Mouse (Mus musculus): ENCODE results near the gene Slc27a5. TPM values are rescaled to one million over a fixed set of nuclear protein-coding genes. Genes with fewer than 3 reads are reported as not detected.

Gene Slc27a5
- polyA plus RNA-seq, 1 experiment from 2014 or later, result 1.5 TPM

DNA sequence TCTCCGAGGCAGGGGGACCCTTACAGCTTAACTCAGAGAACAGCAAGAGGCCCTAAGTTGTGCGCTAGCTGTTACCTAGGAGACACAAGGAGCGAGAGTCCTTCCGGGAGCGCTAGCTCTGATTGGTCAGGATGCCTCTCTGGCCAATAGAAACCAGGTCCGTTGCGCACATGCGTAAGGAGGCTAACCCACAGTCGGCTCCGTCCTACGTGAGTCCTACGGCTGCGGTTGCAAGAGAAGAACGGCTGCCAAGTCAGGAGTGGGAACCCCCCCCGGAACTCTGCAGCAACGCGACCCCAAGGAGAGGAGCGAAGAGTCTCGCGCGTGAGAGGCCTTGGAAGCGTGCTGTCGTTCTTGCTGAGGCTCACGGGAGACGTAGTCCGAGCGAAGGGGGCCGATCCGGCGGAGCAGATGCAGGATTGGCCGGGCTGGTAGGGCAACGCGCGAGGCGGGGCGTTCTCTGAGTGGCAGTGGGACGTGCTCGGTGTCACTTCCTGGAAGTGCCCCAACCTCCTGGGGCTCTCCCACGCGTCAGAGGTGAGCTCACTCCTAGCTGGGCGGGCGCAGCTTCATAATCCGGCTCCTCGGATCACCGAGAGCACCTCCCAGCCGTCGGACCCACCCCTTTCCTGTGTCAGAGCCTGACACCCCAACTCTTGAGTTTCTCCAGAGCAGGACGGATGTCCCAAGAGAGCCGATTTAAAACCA is 20.2 kb downstream of the Slc27a5 start, which contains the start of gene Zfp446:
Zfp446 (plus strand) TSS at position 167 of the 708 bp plus-strand sequence.
- WGBS (ENCODE audit: insufficient replicate concordance), result under 1% methylated on average over 49 of the region's 49 CpGs
- Histone ChIP-seq H3K4me1 (peaks cover 29% of the 10 kb centered on the region), H3K4me3 (peak within 1 kb of the TSS; percentile 66), H3K4me2 (peak within 1 kb of the TSS; percentile 80), H3K9ac (peak within 1 kb of the TSS; percentile 73), H3K9me3 (replicated peaks) (no peaks in the 10 kb centered on the region), H3K27me3 (replicated peaks) (no peaks in the 10 kb centered on the region), H3K27ac (peak within 1 kb of the TSS; percentile 91), H3K36me3 (peaks cover 18% of the 10 kb centered on the region)
- ATAC-seq, result peak; percentile 100

DNA sequence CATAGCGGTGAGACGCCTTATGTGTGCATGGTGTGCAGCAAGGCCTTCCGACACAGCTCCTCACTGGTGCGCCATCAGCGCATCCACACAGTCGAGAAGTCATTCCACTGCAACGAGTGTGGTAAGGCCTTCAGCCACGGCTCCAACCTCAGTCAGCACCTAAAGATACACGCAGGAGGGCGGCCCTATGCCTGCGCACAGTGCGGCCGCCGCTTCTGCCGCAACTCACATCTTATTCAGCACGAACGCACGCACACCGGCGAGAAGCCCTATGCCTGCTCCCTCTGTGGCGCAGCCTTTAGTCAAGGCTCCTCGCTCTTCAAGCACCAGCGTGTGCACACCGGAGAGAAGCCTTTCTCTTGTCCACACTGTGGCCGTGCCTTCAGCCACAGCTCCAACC is 27.1 kb downstream of the Slc27a5 start:
- Histone ChIP-seq H3K4me2 (no peak overlapping the region), H3K36me3 (peaks cover 42% of the 10 kb centered on the region), H3K9me3 (replicated peaks) (no peaks in the 10 kb centered on the region), H3K27me3 (replicated peaks) (no peaks in the 10 kb centered on the region), H3K9ac (no peak overlapping the region), H3K4me3 (no peak overlapping the region), H3K4me1 (peaks cover 23% of the 10 kb centered on the region), H3K27ac (no peak overlapping the region)
- WGBS (ENCODE audit: insufficient replicate concordance), result 90% methylated on average over 25 of the region's 25 CpGs
- ATAC-seq, result no peak

DNA sequence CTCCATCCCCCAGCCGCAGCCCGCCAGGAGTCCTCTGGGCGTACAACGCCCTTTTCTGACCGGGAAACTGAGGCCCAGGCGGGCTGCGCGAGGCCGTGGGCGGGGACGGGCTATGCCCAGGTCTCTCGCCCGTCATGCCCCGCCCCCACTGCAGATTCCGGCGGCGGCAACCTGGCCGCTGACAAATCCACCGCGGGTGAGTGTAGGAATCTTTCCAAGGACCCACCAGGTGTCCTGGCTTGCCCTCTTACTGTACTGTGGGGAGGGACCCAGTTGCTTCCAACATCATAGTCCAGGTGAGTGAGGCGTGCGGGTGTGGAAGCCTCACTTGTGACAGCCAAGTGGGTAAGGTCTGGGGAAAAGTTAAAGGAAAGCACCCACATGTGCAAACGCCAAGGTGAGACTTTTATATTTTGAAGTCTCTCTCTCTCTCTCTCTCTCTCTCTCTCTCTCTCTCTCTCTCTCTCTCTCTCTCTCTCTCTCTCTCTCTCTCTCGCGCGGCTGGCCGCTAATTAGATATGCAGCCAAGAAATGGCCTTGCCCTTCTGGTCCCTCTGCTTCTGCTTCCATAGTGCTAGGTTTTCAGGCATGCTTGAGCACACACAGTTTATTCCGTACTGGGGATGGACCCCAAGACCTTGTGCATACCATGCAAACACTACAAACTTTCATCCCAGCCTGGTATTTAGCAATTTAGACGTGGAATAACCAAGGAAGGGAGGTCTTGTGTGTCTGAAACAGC is 31.7 kb downstream of the Slc27a5 start:
- peaks cover 42% of the 10 kb centered on the region for H3K4me1 ChIP-seq
- ATAC-seq, result peak; percentile 87
- H3K27me3 ChIP-seq (replicated peaks), result no peaks in the 10 kb centered on the region
- peaks cover 27% of the 10 kb centered on the region for H3K36me3 ChIP-seq
- H3K27ac ChIP-seq, result peak overlapping the region; percentile 92
- H3K4me2 ChIP-seq, result peak overlapping the region; percentile 94
- WGBS (ENCODE audit: insufficient replicate concordance), result under 1% methylated on average over 29 of the region's 29 CpGs
- H3K9ac ChIP-seq, result peak overlapping the region; percentile 83
- no peaks in the 10 kb centered on the region for H3K9me3 ChIP-seq (replicated peaks)
- H3K4me3 ChIP-seq, result peak overlapping the region; percentile 81

DNA sequence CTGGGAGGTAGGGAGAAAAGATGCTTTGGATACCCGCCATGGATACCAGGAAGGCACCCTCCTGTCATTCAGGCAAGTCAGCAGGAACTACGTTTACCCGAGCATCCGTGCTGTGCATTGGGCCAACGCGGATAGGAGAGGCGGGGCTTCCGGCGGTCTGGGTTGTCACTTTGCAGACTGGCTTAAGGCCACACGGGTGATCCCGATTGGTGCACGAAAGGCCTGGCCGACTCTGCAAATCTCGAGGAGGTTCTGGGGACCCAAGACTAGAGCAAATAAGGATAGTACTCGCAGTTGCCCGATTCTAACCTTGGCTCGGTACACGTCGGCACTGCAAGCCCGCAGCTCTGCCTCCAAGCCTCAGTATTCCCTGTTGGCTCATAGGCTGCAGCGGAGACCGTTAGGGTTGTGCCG is 32.3 kb downstream of the Slc27a5 start, which contains the start of gene Zfp324:
Zfp324 (plus strand) TSS at position 161 of the 414 bp plus-strand sequence.
- Histone ChIP-seq H3K27me3 (replicated peaks) (no peaks in the 10 kb centered on the region), H3K36me3 (peaks cover 21% of the 10 kb centered on the region), H3K4me1 (peaks cover 48% of the 10 kb centered on the region), H3K27ac (peak within 1 kb of the TSS; percentile 92), H3K4me3 (peak within 1 kb of the TSS; percentile 81), H3K9me3 (replicated peaks) (no peaks in the 10 kb centered on the region), H3K9ac (peak within 1 kb of the TSS; percentile 83), H3K4me2 (peak within 1 kb of the TSS; percentile 94)
- peak; percentile 93 for ATAC-seq
- WGBS (ENCODE audit: insufficient replicate concordance), result 1% methylated on average over 23 of the region's 23 CpGs

DNA sequence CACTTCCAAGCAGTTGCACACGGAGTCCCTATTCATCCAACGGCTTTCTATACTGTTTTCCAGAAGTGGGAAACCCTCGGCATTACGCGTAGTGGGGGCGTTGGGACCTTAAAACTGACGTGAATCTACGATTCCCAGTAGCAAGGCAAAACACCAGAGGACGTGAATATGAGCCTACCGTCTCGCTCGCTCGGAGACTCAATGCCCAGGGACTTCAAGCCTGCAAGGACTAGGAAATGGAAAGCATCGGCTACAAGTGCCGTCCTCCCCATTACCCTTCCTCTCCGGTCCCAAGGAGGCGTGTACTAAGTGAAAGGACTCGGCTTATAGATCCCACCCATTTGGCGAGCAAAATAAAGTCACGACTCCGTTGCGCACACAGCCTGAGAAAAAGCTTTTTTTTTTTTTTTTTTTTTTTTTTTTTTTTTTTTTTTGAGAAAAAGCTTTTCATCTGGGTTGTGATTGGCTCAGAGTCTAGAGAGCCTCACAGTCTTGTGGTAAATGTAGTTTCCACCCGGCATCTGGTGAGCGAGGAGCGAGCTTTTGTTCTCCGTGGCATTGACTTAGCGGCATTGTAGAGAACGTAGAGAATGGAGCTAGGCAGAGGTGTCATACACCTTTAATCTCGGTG is 36.4 kb downstream of the Slc27a5 start:
- H3K27ac ChIP-seq, result peak overlapping the region; percentile 75
- ATAC-seq, result peak; percentile 39
- H3K4me3 ChIP-seq, result peak overlapping the region; percentile 68
- H3K4me1 ChIP-seq, result peaks cover 37% of the 10 kb centered on the region
- no peaks in the 10 kb centered on the region for H3K27me3 ChIP-seq (replicated peaks)
- H3K36me3 ChIP-seq, result no peaks in the 10 kb centered on the region
- H3K4me2 ChIP-seq, result peak overlapping the region; percentile 80
- H3K9ac ChIP-seq, result peak overlapping the region; percentile 72
- 3% methylated on average over 29 of the region's 29 CpGs for WGBS (ENCODE audit: insufficient replicate concordance)
- no peaks in the 10 kb centered on the region for H3K9me3 ChIP-seq (replicated peaks)

DNA sequence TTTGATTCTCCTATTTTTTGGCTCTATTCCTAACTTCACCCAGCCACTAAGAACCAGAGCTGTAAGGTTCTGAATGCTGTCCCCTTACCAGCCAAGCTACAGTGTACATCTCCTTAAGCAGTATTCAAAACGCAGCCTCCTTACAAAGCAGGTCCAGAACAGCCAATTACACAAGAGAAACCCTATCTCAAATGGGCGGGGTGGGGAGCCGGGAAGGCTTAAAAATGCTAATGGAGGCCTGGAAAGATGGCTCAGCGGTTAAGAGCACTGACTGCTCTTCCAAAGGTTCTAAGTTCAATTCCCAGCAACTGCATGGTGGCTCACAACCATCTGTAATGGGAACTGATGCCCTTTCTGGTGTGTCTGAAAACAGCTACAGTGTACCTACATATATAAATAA is 38.3 kb downstream of the Slc27a5 start:
- no peak overlapping the region for H3K4me3 ChIP-seq
- 33% methylated on average over 4 of the region's 4 CpGs for whole genome bisulfite sequencing (ENCODE audit: insufficient replicate concordance)
- no peak overlapping the region for H3K4me2 ChIP-seq
- no peaks in the 10 kb centered on the region for H3K36me3 ChIP-seq
- no peak for ATAC-seq
- no peak overlapping the region for H3K9ac ChIP-seq
- peak overlapping the region; percentile 36; the same call in 1 of the 2 replicates for H3K27ac ChIP-seq
- no peaks in the 10 kb centered on the region for H3K27me3 ChIP-seq (replicated peaks)
- peaks cover 31% of the 10 kb centered on the region for H3K4me1 ChIP-seq
- H3K9me3 ChIP-seq (replicated peaks), result no peaks in the 10 kb centered on the region

DNA sequence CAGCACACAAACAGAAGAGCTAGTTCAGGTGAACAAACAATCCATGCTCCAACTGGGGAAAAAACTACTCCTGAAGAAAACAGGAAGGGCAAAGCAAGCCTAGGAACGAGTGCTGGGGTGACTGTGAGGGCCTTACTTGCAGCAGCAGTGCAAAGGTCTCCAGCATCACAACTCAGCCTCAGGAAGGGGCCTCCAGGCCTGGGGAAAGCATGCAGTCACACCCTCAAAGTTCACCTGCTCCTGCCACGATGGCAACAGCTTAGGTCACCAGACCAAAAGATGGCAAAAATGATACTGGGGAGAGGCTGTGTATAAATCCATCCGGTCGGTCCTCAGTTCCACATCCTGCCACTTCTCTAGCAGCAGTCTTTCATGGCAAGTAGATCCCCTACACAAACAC is 39.0 kb downstream of the Slc27a5 start:
- H3K9ac ChIP-seq, result no peak overlapping the region
- WGBS (ENCODE audit: insufficient replicate concordance), result 63% methylated on average over 4 of the region's 4 CpGs
- peaks cover 34% of the 10 kb centered on the region for H3K4me1 ChIP-seq
- H3K27me3 ChIP-seq (replicated peaks), result no peaks in the 10 kb centered on the region
- no peaks in the 10 kb centered on the region for H3K9me3 ChIP-seq (replicated peaks)
- no peak overlapping the region for H3K27ac ChIP-seq
- no peaks in the 10 kb centered on the region for H3K36me3 ChIP-seq
- no peak overlapping the region for H3K4me3 ChIP-seq
- ATAC-seq, result no peak
- H3K4me2 ChIP-seq, result no peak overlapping the region

DNA sequence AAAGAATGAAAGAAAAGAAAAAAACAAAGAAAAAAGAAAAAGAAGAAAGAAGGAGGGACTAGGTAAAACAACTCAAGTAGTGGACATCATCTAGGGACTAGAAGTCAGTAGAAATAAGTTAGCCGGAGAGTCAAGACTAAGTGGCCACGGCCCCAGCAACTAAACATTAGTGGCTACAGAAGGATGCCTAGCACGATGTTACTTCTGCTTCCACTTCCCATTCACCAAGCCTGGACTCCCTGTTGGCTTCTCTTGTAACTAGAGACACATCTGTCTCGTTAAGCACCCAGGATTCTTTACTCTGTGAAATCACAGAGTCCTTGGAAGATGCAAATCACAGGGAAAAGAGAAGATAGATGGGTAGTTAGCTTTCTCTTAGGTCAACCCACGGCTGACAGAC is 40.5 kb downstream of the Slc27a5 start:
- 55% methylated on average over 5 of the region's 5 CpGs for WGBS (ENCODE audit: insufficient replicate concordance)

DNA sequence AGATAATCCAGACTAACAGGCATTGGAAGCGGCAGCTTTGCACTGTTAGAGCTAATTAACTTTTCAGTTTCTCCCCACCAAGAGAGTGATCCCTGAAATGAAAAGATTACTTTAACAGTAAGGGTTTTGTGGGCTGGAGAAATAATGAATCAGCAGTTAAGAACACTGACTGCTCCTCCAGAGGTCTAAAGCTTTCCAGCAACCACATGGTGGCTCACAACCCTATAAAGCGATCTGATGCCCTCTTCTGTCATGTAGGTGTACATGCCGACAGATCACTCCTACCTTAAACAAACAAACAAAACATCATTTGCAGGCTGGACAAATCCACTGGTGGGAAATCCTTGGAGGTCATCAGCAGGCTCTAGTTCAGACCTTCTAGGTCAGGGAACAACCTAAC is 43.1 kb downstream of the Slc27a5 start:
- H3K4me1 ChIP-seq, result peaks cover 40% of the 10 kb centered on the region
- H3K27me3 ChIP-seq (replicated peaks), result no peaks in the 10 kb centered on the region
- peak; percentile 48; the same call in 1 of the 2 replicates for ATAC-seq
- H3K4me2 ChIP-seq, result no peak overlapping the region
- WGBS (ENCODE audit: insufficient replicate concordance), result 32% methylated on average over 3 of the region's 3 CpGs
- H3K36me3 ChIP-seq, result no peaks in the 10 kb centered on the region
- H3K27ac ChIP-seq, result 0 out of 2 replicates have a peak overlapping the region, but pooled peaks have one; percentile 22
- H3K9me3 ChIP-seq (replicated peaks), result no peaks in the 10 kb centered on the region
- no peak overlapping the region for H3K4me3 ChIP-seq
- no peak overlapping the region for H3K9ac ChIP-seq

More for the DNA sequence above, 40.5 kb downstream of the Slc27a5 start:
- Histone ChIP-seq H3K27ac (no peak overlapping the region), H3K4me1 (peaks cover 31% of the 10 kb centered on the region), H3K9ac (no peak overlapping the region), H3K9me3 (replicated peaks) (no peaks in the 10 kb centered on the region), H3K27me3 (replicated peaks) (no peaks in the 10 kb centered on the region), H3K36me3 (no peaks in the 10 kb centered on the region), H3K4me3 (no peak overlapping the region), H3K4me2 (no peak overlapping the region)
- ATAC-seq, result no peak

DNA sequence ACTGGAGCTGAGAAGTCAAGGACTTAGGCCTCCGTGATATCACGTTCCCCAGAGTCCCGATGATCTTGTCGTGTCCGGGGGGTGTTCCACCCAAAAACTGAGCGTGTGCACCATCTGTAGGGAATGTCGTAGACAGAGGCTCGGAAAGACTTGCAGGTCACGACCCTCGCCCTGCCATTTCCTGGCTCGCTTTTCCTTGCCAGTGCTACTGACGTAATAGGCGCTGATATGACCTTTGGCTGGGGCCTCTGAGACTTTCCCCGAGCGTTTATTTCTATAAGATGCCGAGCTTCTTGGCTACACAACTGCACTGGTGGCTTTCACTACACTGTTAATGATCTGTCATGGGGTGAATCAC is 48.1 kb downstream of the Slc27a5 start:
- Histone ChIP-seq H3K27ac (peak overlapping the region; percentile 82), H3K9me3 (replicated peaks) (no peaks in the 10 kb centered on the region), H3K9ac (peak overlapping the region; percentile 80), H3K27me3 (replicated peaks) (no peaks in the 10 kb centered on the region), H3K4me1 (peaks cover 39% of the 10 kb centered on the region), H3K4me2 (peak overlapping the region; percentile 87), H3K4me3 (peak overlapping the region; percentile 67), H3K36me3 (no peaks in the 10 kb centered on the region)
- ATAC-seq, result peak; percentile 58; the same call in 1 of the 2 replicates
- 2% methylated on average over 16 of the region's 16 CpGs for WGBS (ENCODE audit: insufficient replicate concordance)

DNA sequence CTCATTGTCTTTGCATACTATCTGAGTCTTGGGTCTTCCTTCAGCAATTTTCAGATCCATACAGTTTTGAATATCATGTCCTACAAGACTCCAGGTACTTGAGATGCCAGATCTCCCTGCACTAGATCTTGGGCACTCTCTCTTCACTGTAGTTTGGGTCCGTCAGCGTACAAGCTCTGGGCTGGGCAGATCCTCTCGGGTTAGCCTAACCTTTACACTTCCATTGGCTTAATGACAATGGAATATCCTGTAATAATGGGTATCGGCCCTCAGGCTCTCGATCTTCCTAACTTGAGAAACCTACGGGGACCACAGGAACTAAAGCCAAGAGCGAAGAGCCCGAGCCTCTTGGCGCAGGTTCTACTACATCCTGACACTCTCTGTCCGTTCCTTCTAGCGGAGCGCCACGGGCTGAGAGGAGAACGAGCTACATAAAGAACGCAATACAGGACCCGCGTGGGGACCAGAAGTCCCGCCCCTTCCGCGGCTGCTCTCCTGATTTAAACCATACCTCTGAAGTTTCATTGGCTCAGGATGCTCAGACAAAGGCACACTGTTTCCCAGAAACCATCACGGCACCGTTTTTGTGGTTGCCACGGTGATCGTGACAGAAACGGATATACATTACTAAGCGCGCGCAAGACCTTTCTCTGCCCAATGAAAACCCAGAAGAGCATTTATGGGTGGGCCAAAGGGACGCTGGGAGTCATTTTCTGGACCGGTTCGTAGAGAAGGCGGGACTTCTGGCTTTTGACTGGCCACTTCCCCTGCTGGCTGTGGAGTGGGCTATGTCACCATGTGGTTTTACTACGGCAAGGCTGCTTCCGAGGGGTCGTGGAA is 48.7 kb downstream of the Slc27a5 start:
- no peaks in the 10 kb centered on the region for H3K36me3 ChIP-seq
- H3K4me3 ChIP-seq, result peak overlapping the region; percentile 67
- H3K4me1 ChIP-seq, result peaks cover 35% of the 10 kb centered on the region
- H3K9ac ChIP-seq, result peak overlapping the region; percentile 80
- H3K9me3 ChIP-seq (replicated peaks), result no peaks in the 10 kb centered on the region
- WGBS (ENCODE audit: insufficient replicate concordance), result 10% methylated on average over 35 of the region's 35 CpGs
- peak overlapping the region; percentile 87 for H3K4me2 ChIP-seq
- peak; percentile 97 for ATAC-seq
- H3K27ac ChIP-seq, result peak overlapping the region; percentile 82
- no peaks in the 10 kb centered on the region for H3K27me3 ChIP-seq (replicated peaks)

Measured in liver, embryonic 12.5 days (tissue).